Mouse (Mus musculus) kidney, adult 18-20 months (tissue): ENCODE results near the gene Rap1a.

Experiments
- DNase-seq: peaks from one replicate; pipeline ENCODE4 v3.0.0; 2021

Gene Rap1a

DNA sequence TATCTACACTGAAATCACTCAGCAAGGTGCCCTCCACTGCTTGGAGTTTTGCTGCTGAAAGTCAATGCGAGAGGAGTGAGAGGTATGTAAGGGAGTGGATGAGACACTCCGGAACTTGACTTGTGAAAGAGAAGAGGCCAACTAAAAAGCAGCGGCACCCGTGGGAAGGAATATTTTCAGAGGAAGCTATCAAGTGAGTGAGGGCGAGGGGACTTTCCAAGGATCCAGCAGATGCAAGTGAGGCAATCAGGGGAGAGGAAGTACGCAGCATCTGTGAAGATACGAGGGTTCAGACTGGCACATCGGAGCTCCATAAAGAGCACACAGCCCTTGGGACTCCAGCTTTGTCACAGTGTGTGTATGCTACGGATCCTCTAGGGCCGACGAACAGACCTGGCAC lies 2.5 kb upstream of the Rap1a start:
- no peak for DNase-seq

- DNase-seq = no peak
Measured at GRCm38 (mm10) chr3:105800675-105801190, 403 bp downstream of the Rap1a start.

DNA sequence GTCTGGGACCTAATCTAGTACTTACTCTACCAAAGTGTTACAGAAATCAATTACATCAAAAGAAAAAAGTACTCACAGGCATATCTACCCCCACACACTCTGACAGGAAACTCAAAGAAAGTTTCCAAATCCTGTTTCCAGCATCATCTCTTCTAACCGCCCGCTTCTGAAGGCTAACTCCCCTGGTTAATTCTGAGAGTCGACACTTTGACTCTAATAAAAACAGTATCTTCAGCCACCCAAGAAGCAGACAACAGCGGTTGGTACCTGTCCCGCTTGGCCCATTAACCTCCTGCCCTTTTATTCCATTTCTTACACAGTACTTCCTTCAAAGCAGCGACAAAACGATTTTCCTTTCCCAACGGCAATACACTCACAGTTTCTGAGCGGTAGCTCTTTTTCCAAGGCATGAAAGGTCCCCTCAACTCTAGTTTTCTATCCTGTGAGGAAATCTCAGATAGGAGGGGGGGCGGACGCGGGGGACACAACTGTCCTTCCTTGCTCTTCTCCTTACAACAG lies 921 bp downstream of the Rap1a start:
- no peak for DNase-seq

GRCm38 (mm10) chr3:105799375-105799774 lies 1.8 kb downstream of the Rap1a start:
- no peak for DNase-seq

GRCm38 (mm10) chr3:105798770-105799169 lies 2.4 kb downstream of the Rap1a start:
- DNase-seq = no peak

DNA sequence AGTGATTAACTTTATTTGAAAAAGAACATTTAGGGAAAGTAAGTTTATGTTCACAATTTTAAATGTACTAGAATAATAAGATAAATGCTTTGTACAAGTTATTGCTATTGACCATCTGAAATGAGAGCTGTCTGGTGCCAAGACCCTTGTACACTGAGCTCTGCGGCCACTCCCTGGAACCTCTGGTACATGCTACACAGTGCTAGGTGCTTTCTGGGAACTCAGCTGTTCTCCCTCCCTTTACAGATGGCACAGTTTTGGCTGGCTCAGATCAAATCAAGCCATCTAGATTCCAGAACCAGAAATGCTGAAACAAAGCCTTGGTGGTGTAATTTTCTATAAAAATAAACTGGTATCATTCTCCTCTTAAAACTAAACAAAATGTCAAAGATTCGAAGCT lies 3.7 kb downstream of the Rap1a start:
- DNase-seq = no peak

DNA sequence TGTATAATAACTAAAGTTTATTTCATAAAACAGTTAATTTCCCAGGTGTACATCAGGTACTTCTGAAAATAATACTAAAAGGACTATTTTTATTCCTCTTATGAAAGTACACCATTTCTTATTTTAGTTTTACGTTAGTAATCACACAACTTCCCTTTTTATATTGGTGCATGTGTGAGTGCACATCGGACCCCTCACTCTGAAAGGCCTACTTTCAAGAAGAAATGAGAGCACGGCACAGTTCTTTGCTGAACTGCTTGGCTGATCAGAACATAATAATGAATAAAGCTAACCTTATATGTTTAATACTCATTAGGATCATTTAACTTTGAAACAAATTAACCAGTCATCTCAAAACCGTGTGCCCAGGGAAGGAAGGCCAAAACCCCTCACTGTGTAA lies 4.4 kb downstream of the Rap1a start:
- no peak for DNase-seq

DNA sequence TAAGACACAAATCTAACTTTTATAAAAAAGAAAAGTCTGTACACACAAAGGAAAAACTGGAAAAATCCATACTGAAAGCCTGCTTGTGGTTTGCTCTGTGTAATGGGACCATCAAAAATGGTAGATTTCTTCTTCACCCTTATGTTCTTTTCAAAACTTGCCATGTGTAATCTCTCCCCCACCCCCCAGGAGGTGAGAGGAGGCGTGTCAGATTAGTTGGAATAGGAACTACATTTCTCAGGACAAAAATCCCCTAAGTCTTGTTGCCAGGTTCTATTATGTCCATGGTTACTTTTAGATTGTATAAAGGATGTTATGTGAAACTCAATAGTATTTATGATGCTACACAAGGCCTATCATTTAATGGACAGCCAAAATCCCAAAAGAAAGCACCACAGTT lies 6.8 kb downstream of the Rap1a start:
- DNase-seq = no peak

- DNase-seq = no peak
Measured at GRCm38 (mm10) chr3:105792309-105792708, 8.8 kb downstream of the Rap1a start.

DNA sequence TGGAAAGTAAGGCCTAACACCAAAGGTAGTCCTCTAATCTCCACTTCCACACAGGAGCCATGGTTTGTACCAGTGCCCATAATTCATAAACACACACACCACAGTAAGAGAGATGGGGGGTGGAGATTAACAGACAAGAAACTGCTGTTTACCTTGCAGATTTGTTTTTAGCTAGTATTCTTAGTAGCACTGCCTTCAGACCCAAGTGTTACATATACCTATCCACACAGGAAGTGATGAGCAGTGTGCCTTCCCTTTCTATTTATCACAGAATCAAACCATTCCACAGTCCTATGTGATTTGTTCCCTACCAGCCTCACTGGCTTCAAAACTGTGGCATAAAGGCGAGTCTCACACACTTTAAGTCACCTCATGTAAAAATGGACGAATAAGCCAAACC lies 10.0 kb downstream of the Rap1a start:
- DNase-seq = no peak

DNA sequence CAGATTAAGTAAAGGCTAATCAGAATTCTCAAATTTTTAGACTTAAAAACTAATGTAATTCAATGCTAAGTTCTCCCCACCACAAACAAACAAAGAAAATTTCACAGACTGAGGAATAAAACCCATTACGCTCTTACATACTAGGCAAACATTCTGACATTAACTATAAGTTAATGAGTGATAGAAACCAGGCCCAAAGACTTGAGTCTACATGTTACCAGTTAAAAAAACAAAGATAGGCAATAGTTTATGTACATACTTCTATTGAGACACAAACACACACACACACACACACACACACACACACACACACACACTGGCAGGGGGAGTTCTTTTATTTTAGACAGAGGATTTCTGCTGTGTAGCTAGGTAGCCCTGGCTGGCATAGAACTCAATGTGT lies 10.8 kb downstream of the Rap1a start:
- DNase-seq = no peak

DNA sequence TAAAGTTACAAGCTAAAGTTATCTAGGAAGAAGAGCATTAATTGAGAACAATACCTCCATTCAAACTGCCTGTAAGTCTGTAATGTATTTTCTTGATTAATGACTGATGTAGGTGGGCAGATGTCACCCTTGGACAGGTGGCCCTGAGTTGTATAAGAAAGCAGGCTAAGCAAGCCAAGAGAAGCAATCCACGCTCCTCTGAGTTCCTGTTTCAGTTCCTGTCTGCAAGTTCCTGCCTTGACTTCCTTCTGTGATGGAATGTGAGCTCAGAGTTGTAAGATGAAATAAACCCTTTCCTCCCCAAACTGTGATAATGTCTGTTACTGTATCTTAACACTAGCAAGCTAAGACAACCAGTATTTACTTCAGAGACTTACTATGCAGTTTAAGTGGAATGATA lies 11.4 kb downstream of the Rap1a start:
- no peak for DNase-seq

DNA sequence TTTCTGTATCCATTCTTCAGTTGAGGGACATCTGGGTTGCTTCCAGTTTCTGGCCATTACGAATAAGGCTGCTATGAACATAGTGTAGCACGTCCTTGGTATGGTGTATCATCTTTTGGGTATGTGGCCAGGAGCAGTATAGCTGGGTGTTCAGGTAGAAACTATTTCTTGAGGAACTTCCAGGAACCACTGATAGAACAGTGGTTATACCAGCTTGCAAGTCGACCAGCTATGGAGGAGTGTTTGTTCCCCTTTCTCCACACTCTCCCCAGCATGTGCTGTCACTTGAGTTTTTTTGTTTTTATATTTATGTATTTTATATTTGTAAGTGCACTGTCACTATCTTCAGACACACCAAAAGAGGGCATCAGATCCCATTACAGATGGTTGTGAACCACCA lies 13.8 kb downstream of the Rap1a start:
- DNase-seq = no peak

DNA sequence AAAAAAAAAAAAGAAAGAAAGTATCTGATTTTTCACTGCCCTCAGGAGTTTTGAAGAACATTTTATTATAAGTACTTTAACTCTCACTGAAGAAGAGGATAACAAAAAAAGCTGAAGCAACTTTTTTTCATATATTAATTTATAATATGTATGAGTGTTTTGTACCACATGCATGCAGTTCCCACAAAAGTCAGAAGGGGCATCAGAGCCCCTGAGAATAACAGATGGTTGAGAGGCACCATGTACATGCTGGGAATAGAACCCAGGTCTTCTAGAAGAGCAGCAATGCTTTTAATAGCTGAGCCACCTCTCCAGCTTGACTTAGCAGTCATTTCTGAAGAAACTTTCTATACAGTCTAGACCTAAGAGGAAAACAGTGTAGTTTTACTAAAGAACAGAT lies 15.3 kb downstream of the Rap1a start:
- no peak for DNase-seq

DNA sequence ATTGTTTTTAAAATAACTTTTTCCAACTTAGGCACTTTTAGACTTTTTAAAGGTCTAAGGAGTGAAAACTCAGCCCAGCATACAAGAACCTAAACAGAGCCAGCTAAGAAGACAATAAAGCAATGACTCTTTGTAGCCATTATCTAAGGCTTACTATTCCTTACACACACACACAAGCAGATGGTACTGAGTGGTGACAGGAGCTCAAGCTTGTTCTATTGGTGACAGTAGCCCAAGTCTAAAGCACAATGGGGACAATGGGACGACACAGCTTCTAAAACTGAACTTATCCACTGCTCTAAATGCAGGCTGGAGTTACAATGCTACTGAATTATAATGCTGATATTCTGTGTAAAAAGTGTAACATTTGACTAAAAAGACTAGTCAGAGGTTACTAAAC lies 17.3 kb downstream of the Rap1a start:
- DNase-seq = no peak

GRCm38 (mm10) chr3:105782406-105782805 lies 18.7 kb downstream of the Rap1a start:
- no peak for DNase-seq

DNA sequence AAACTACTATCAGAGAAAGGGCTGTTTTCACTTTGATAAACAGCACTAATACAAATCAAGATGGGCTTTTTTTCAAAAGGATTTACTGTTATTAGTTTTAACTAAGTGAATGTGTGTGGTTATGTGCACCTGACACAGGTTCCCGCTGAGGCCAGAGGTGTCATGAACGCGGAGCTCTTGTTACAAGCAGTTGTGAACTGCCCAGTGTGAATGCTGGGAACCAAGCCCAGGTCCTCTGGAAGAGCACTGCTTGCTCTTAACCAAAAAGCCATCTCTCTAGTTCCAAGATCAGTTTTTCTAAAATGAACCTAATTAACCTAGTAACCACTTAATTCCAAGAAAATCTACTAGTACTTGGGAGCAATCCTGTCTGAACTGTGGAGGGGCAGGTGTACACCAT lies 23.1 kb downstream of the Rap1a start:
- DNase-seq = no peak

DNA sequence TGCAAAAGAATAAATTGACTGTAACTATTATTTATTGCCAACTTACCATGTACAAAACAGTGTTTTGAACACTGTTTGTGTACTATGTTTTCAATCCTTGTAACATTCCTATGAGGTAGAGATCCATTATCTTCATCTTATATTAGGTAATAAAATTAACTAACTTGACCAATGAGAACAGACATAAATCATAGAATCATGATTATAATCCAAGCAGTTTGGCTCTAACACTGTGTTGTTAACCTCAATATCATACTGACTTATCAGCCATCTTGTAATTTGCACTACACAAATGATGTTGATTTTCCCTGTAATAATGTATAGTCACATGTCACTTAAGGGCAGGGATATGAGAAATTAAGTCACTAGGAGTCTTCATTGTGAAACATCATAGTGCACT lies 26.6 kb downstream of the Rap1a start:
- DNase-seq = no peak

DNA sequence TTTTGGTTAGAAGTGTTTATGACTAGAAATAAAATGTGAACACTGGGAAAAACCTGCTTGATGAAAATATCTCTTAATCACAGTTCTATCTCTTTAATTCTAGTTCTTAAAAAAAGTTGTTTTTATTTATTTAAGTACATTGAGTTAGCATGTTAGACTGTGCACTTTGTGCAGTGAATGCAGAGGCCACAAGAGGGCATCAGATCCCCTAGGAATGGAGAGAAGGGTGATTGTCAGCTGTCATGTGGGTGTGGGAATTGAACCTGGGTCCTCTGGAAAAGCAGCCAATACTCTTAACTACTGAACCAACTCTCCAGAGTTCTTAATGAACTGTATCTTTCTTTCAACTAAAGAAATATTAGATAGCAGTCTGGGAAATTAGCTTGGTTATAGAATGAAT lies 29.6 kb downstream of the Rap1a start:
- no peak for DNase-seq

GRCm38 (mm10) chr3:105770836-105771235 lies 30.3 kb downstream of the Rap1a start:
- no peak for DNase-seq

GRCm38 (mm10) chr3:105769380-105769779 lies 31.8 kb downstream of the Rap1a start:
- no peak for DNase-seq

- DNase-seq = no peak
Measured at GRCm38 (mm10) chr3:105768529-105768928, 32.6 kb downstream of the Rap1a start.

DNA sequence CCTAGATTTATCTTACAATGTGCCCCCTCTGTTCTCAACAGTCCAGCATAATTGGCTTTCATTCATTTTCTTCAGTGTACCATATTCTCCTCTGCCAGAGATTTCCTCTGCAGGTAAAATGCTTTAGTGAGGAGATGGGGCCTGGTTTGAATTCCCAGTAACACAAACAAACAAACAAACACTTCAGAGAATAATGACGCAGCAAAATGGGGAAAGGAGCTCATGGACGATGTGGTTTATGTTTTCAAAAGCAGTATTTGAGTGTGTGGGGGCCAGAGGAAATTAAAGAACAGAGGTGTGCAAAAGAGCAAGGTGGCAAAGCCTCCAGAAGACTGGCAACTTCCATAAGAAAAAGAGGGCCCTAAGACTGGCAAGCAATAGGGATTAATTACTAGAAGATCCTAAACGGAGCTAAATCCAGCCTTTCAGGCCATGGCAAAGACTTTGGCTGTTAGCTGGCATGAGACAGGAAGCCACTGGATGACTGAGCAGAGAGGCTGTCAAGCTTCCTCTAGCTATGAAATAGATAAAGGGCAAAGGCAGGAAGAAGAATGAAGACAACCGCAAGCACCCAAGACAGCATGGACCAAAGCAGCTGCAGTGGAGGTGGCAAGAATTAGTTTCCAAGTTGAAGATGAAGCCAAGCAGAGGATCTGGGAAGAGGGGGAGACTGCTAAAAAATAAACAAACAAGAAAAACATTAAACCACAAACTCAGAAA lies 37.8 kb downstream of the Rap1a start:
- DNase-seq = no peak

- DNase-seq = no peak
Measured at GRCm38 (mm10) chr3:105760063-105760462, 41.1 kb downstream of the Rap1a start.

DNA sequence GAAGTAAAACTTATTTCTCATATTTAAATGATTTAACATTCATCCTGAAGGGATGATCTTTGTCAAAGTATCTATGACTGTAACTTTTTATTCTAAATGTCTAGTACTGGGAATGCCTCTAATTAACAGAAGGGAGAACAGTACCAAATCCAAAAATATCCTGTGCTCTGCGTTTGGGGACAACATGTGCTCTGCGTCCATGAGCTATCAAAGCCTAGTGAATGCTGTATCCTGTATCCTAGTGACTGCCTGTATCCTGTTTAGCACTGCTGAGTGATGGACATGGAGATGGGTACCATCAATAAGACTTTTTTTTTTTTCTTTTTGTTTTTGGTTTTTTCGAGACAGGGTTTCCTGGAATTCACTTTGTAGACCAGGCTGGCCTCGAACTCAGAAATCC lies 42.5 kb downstream of the Rap1a start:
- DNase-seq = no peak
